Mouse (Mus musculus): ENCODE data around the gene Cwc25.

- no peak for TF ChIP-seq CTCF (IDR thresholded peaks at IDR 0.05; ENCODE audit: low read depth)
- no peak for TF ChIP-seq EP300 (IDR thresholded peaks at IDR 0.05; ENCODE audit: low read depth)
Measured at GRCm38 (mm10) chr11:97728730-97729129, 37.6 kb downstream of the Cwc25 start.

Data from liver, embryonic 14.5 days (tissue).